Mouse (Mus musculus) frontal cortex, adult 2 months (tissue): ENCODE data around the gene Klhl2. TPM values are rescaled to one million over a fixed set of nuclear protein-coding genes. Genes with fewer than 3 reads are reported as not detected.

Experiments
- DNase-seq, 2 experiments: peaks; one replicate each; pipeline ENCODE4 v3.0.0; 2022; ENCODE audit warnings: low spot score in 1 of 2; ENCODE audit errors: extremely low spot score in 1 of 2
- polyA plus RNA-seq: library from polyadenylated mRNA; depleted of rRNA; stranded (reverse); fragments of >200 nt; gene quantifications from 2 replicates; pipeline ENCODE4 v1.2.3, GENCODE M21; 2012

Gene Klhl2
- polyA plus RNA-seq, 1 experiment = 113 TPM

DNA sequence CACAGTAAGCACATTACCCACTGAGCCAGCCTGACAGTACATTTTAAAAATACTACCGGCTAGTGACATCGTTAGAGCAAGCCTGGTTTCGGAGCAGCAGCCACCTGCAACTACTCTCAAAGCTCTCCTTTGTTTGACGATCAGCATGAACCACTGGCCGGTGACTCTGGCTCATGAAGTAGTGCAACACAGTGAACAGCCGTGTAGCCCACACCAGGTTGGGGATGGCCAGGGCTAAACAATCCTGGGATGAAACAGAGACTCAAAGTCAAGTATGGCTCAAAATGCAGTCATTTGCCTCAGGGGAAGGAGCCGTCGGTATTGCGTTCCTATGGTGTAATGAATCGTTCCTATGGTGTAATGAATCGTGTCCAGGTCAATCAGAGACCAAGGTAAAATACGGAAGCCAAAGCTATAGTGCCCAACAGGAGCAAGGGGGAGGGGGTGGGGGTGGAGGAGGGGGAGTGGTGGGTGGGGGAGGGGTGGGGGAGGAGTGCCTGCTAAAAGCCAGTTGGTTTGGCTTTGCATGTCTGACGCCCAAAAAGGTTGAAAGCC, 17.2 kb downstream of the Klhl2 start:
- no peak for DNase-seq

- DNase-seq = no peak
These were observed 18.2 kb downstream of the Klhl2 start for GRCm38 (mm10) chr8:64831656-64832055.

- no peak for DNase-seq
These were observed 19.9 kb downstream of the Klhl2 start for GRCm38 (mm10) chr8:64829921-64830320.

DNA sequence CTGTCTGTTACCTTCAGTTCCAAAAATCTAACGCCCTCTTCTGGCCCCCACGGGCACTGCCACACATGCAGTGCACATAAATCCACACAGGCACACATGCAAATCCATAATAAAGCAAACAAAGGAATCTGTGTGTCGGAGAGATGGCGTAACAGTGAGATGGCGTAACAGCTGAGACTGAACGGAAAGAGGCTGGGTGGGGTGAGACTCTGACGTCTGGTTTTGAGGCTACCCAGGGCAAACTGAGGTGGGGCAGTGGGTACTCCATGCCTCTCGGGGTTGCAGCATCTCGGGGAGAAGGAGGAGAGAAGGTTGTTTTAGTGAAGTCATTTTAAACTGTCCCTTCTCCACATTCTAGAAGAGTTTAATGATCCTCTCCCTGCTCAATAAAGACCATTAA, 20.4 kb downstream of the Klhl2 start:
- no peak for DNase-seq

DNA sequence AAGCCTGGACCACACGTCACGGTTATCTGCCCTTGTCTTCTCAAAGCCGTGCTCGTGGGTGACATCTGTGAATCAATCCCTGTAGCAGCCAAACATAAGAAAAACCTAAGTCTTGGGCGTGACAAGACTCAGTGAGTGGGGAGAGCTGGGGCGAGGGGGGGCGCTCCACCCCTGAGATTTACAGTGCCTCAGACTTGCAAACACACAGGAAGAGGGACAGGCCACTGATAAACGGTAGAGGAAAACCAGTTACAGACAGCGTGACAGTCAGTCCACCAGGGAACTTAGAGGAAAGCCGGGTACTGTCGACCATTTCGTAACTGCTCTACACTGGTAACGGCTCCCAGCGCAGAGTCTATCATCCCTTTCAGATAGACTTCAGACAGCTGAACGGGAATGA, 21.4 kb downstream of the Klhl2 start:
- no peak for DNase-seq

DNA sequence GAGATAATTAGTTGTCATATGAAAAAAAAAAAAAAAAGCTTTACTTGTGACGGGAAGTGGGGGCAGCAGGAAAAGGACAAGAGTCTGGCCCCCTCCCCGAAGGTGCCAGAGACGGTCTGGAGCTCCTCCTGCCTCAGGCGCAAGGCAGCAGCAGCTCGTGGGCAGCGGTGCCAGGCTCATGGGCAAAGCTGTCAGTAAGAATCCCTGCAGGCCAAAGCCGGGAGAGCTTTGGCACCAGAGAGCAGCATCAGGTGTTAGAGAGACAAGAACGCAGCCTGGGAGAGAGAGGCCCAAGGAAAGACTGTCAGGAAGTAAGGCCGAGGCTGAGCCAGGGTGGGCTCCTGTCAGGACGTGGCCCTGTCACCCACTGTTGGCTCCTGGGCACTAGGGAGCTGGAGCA, 22.5 kb downstream of the Klhl2 start:
- no peak for DNase-seq

GRCm38 (mm10) chr8:64826461-64826860, 23.4 kb downstream of the Klhl2 start:
- no peak for DNase-seq

- peak in 1 of 2 experiments; percentile 78 for DNase-seq
These were observed 25.9 kb downstream of the Klhl2 start for GRCm38 (mm10) chr8:64823905-64824304.

DNA sequence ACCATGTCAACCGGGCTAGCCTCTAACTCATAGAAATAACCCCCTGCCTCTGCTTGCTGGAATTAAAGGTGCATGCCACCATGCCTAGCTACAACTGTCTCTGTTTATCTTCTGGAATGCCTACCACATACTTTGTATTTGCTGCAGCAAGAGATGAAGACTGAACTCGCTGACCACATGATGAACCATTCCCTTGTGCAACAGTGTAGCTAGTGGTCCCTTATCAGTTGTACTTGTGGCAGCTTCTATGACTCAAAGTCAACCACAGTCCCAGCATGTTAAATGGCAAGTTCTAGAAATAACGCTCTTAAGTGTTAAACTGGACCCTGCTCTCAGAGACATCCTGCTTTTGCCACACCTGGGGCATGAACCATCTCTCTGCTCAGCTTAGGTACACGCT, 28.9 kb downstream of the Klhl2 start:
- DNase-seq = no peak

- DNase-seq = no peak
These were observed 38.0 kb downstream of the Klhl2 start for GRCm38 (mm10) chr8:64811790-64812189.

DNA sequence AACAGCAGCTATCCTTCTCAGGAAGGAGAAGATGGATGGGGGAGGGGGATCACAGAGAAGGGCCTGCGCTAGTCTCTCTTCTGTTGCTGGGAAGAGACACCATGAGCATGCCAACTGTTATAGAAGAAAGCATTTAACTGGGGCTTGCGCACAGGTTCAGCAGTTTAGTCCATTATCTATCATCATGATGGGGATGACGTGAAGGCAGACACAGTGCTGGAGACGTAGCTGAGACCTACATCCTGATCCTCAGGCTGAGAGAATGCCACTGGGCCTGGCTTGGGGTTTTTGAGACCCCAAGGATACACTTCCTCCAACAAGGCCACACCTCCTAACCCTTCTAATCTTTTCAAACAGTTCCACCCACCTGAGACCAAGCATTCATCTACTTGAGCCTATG, 38.7 kb downstream of the Klhl2 start:
- DNase-seq = no peak

- DNase-seq = peak in 1 of 2 experiments; percentile 51
These were observed 43.3 kb downstream of the Klhl2 start for GRCm38 (mm10) chr8:64806558-64806957.

GRCm38 (mm10) chr8:64804971-64805370, 44.8 kb downstream of the Klhl2 start:
- DNase-seq = no peak

GRCm38 (mm10) chr8:64799306-64799705, 50.5 kb downstream of the Klhl2 start:
- DNase-seq = no peak

- DNase-seq = no peak
These were observed 51.3 kb downstream of the Klhl2 start for GRCm38 (mm10) chr8:64798503-64798902.

DNA sequence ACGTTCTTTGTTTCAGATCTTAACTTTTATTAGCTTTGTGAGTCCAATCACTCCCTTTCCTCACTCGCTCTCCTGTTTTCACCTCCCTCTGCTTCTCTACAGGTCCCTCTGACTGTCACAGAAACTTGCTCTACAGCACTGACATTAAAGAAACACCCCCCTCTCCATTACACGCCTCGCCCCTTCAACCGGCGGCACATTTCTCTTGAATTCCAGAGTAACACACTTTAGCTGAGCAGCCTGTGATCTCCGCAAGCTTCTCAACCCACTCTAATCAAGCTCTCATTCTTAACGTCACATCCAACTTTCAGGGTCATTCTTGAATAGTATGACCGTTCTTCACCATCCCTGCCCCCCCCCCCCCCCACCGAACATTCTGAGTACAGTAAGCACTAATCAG, 52.1 kb downstream of the Klhl2 start:
- no peak for DNase-seq

DNA sequence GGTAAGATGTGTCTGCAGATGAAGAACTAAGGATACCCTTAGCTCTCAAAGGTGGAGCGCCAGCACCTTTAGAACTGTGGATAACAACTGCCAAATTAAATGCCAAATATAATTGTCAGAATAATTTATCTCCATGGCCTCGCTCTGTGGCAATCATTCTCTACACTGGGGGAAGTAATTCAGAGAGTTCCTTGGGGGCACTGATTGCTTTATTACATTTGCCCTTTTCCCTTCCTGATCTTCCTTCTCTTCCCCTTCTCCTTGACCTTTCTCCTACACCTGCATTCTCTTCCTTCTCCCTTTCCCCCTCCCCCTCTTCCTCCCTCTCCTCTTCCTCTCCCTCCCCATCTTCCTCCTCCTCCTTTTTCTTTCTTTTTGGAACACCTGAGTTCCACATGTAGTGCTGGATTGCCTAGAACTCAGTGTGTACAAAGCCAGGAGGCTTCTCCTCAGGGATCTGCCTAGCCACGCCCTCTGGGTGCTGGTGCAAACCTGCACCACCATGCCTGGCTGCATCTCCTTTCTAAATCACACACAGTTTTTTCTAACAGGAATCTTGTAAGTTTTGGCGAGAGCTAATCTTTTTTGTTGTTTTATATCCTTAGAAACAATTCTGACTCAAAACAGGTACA, 58.5 kb downstream of the Klhl2 start:
- DNase-seq = no peak

GRCm38 (mm10) chr8:64790418-64790817, 59.4 kb downstream of the Klhl2 start:
- no peak for DNase-seq

GRCm38 (mm10) chr8:64788715-64789114, 61.1 kb downstream of the Klhl2 start:
- peak in 1 of 2 experiments; percentile 64 for DNase-seq

DNA sequence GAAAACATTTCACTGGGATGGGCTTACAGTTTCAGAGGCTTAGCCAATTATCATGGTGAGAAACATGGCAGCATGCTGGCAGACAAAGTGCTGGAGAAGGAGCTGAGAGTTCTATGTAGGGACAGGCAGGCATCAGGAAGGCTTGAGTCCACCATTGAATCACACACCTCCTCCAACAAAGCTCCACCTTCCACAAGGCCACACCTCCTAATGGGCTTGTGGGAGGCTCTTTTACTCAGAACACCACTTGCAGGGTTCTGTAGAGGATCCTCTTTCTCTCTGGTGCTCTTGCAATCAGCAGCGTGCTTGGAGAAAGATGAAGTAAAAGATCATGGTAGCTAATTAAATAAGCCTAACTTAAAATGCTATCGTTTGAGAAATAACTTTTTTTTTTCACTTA, 63.0 kb downstream of the Klhl2 start:
- no peak for DNase-seq

GRCm38 (mm10) chr8:64784235-64784634, 65.6 kb downstream of the Klhl2 start:
- no peak for DNase-seq

DNA sequence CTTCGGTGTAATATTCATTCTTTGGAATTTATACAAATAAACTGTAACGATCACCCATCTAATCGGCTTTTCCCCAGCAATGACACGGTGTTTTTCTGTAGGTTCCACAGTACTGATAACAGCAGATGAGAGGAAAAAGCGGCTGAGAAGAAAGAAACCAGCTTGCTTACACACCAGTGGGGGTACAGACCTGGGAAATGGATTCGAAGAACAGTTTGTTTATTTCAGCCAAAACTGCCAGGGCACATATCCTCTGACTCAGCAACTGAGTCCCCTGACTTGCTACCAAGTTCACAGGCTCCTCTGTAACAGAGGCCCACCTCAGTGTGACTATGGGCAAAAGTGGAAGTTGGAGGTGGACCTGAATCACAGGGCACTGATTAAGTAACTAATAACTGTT, 67.9 kb downstream of the Klhl2 start:
- no peak for DNase-seq

GRCm38 (mm10) chr8:64777925-64778324, 71.9 kb downstream of the Klhl2 start:
- DNase-seq = no peak
